23 mouse cellular contexts compared by ENCODE assay signal in genomic region chr11:84517431-84517830, GRCm38 (mm10). TPM values are rescaled to one million over a fixed set of nuclear protein-coding genes. Genes with fewer than 3 reads are reported as not detected.
DNase-seq lines count a peak whose midpoint lies in the region; ATAC-seq lines count a peak whose summit lies in the region.
"Had no signal": no experiment of that assay in that cellular context is flagged by ENCODE, and none has a peak within 500 bp of the region (broad histone marks: within the 10 kb centered on the region; RNA-seq: fewer than 3 reads in every experiment).

No protein-coding gene starts in this region.

- peaks cover 34% of the 10 kb centered on the region for H3K4me1 ChIP-seq in hindbrain, embryonic 13.5 days (replicated peaks)
- H3K4me1 ChIP-seq in hindbrain, embryonic 10.5 days (replicated peaks) = peaks cover 26% of the 10 kb centered on the region
- peaks cover 6% of the 10 kb centered on the region for H3K4me1 ChIP-seq in hindbrain, embryonic 16.5 days (ENCODE audit: control insufficient read depth, insufficient read depth, low read depth, low read length)
- peaks cover 36% of the 10 kb centered on the region for H3K4me1 ChIP-seq in midbrain, embryonic 13.5 days (replicated peaks)
- peaks cover 8% of the 10 kb centered on the region; the same call in 1 of the 2 replicates for H3K4me1 ChIP-seq in neural tube, embryonic 14.5 days (ENCODE audit: control insufficient read depth, insufficient read depth, low read length)

- peak overlapping the region; percentile 74 for H3K27ac ChIP-seq in hindbrain, embryonic 13.5 days
- H3K27ac ChIP-seq in hindbrain, embryonic 10.5 days = no peak overlapping the region
- no peak overlapping the region for H3K27ac ChIP-seq in hindbrain, embryonic 16.5 days (ENCODE audit: low read depth, low read length)
- peak overlapping the region; percentile 41; the same call in 1 of the 2 replicates for H3K27ac ChIP-seq in midbrain, embryonic 13.5 days
- H3K27ac ChIP-seq in neural tube, embryonic 14.5 days (ENCODE audit: low read depth, low read length) = peak overlapping the region; percentile 44
- H3K27ac ChIP-seq: forebrain, embryonic 12.5 days; layer of hippocampus, adult 2 months; limb, embryonic 15.5 days; stomach, postnatal 0 days had no signal

- peaks cover 70% of the 10 kb centered on the region for H3K27me3 ChIP-seq in hindbrain, embryonic 13.5 days
- peaks cover 86% of the 10 kb centered on the region for H3K27me3 ChIP-seq in hindbrain, embryonic 10.5 days (ENCODE audit: insufficient read depth, poor library complexity, severe bottlenecking)
- H3K27me3 ChIP-seq in hindbrain, embryonic 16.5 days (replicated peaks; ENCODE audit: control insufficient read depth, insufficient read depth, low read length) = peaks cover 29% of the 10 kb centered on the region
- peaks cover 72% of the 10 kb centered on the region for H3K27me3 ChIP-seq in midbrain, embryonic 13.5 days
- H3K27me3 ChIP-seq in neural tube, embryonic 14.5 days (ENCODE audit: control insufficient read depth, insufficient read depth, low read length) = peaks cover 27% of the 10 kb centered on the region

- no peak for DNase-seq in hindbrain, embryonic 10.5 days (ENCODE audit: low spot score)
- DNase-seq in c-Kit-positive CD71-positive TER-119-positive erythroid progenitor cells, embryonic 14.5 days (ENCODE audit: low spot score) = no peak
- DNase-seq: adrenal gland, adult 2 months; cerebellum, adult 9-11 months; gastrocnemius, postnatal 14 days; kidney, adult 18-20 months; kidney, postnatal 10 days; layer of hippocampus, postnatal 36 days; right cerebral cortex, adult 18-20 months had no signal

- WGBS in hindbrain, embryonic 13.5 days = 18% methylated on average over 2 of the region's 2 CpGs
- WGBS in hindbrain, embryonic 10.5 days = 9% methylated on average over 2 of the region's 2 CpGs
- WGBS in hindbrain, embryonic 16.5 days = 14% methylated on average over 2 of the region's 2 CpGs
- 17% methylated on average over 2 of the region's 2 CpGs for WGBS in midbrain, embryonic 13.5 days
- whole genome bisulfite sequencing in neural tube, embryonic 14.5 days = 13% methylated on average over 2 of the region's 2 CpGs

- peak overlapping the region; percentile 71 for H3K9ac ChIP-seq in hindbrain, embryonic 13.5 days
- no peak overlapping the region for H3K9ac ChIP-seq in hindbrain, embryonic 16.5 days (ENCODE audit: low read depth, low read length)
- H3K9ac ChIP-seq in midbrain, embryonic 13.5 days (replicated peaks) = peak overlapping the region; percentile 60
- peak overlapping the region; percentile 50; the same call in 1 of the 2 replicates for H3K9ac ChIP-seq in neural tube, embryonic 14.5 days (replicated peaks; ENCODE audit: low read depth, low read length)
- H3K9ac ChIP-seq: forebrain, embryonic 12.5 days; limb, embryonic 15.5 days had no signal

- peaks cover 11% of the 10 kb centered on the region for H3K36me3 ChIP-seq in hindbrain, embryonic 13.5 days
- H3K36me3 ChIP-seq in hindbrain, embryonic 10.5 days = 0 out of 2 replicates have a peak, but pooled peaks cover 7% of the 10 kb centered on the region
- H3K36me3 ChIP-seq in hindbrain, embryonic 16.5 days (ENCODE audit: control insufficient read depth, insufficient read depth, low read length) = no peaks in the 10 kb centered on the region
- 0 out of 2 replicates have a peak, but pooled peaks cover 9% of the 10 kb centered on the region for H3K36me3 ChIP-seq in midbrain, embryonic 13.5 days
- H3K36me3 ChIP-seq in neural tube, embryonic 14.5 days (ENCODE audit: control insufficient read depth, insufficient read depth, low read length) = no peaks in the 10 kb centered on the region
- H3K36me3 ChIP-seq: forebrain, embryonic 12.5 days; limb, embryonic 15.5 days had no signal

- H3K4me2 ChIP-seq in hindbrain, embryonic 13.5 days = peak overlapping the region; percentile 93
- peak overlapping the region; percentile 35 for H3K4me2 ChIP-seq in hindbrain, embryonic 16.5 days (ENCODE audit: low read length)
- peak overlapping the region; percentile 92 for H3K4me2 ChIP-seq in midbrain, embryonic 13.5 days (replicated peaks)
- peak overlapping the region; percentile 93 for H3K4me2 ChIP-seq in neural tube, embryonic 14.5 days (ENCODE audit: low read depth, low read length)
- H3K4me2 ChIP-seq: forebrain, embryonic 12.5 days; limb, embryonic 15.5 days had no signal

- no peaks in the 10 kb centered on the region for H3K9me3 ChIP-seq in hindbrain, embryonic 13.5 days
- H3K9me3 ChIP-seq in hindbrain, embryonic 10.5 days = 0 out of 2 replicates have a peak, but pooled peaks cover 4% of the 10 kb centered on the region
- no peaks in the 10 kb centered on the region for H3K9me3 ChIP-seq in hindbrain, embryonic 16.5 days (ENCODE audit: control insufficient read depth, low read length)
- H3K9me3 ChIP-seq in midbrain, embryonic 13.5 days = no peaks in the 10 kb centered on the region
- H3K9me3 ChIP-seq in neural tube, embryonic 14.5 days (ENCODE audit: control insufficient read depth, low read length) = no peaks in the 10 kb centered on the region
- H3K9me3 ChIP-seq: forebrain, embryonic 12.5 days; limb, embryonic 15.5 days had no signal

- H3K4me3 ChIP-seq in hindbrain, embryonic 13.5 days = peak overlapping the region; percentile 35
- no peak overlapping the region for H3K4me3 ChIP-seq in hindbrain, embryonic 10.5 days
- H3K4me3 ChIP-seq in hindbrain, embryonic 16.5 days (ENCODE audit: low read length) = peak overlapping the region; percentile 15; the same call in 1 of the 2 replicates
- peak overlapping the region; percentile 32 for H3K4me3 ChIP-seq in midbrain, embryonic 13.5 days (replicated peaks)
- peak overlapping the region; percentile 26 for H3K4me3 ChIP-seq in neural tube, embryonic 14.5 days (ENCODE audit: low read depth, low read length)
- H3K4me3 ChIP-seq: forebrain, embryonic 12.5 days; layer of hippocampus, adult 2 months; limb, embryonic 15.5 days had no signal

- no peak for ATAC-seq in hindbrain, embryonic 13.5 days (ENCODE audit: low FRiP score)
- no peak for ATAC-seq in hindbrain, embryonic 16.5 days
- ATAC-seq in midbrain, embryonic 13.5 days = no peak
- no peak for ATAC-seq in neural tube, embryonic 14.5 days (ENCODE audit: low read depth)
- no peak for ATAC-seq in inflammation-experienced regulatory T-cells, adult 6 months
- ATAC-seq: lung, postnatal 0 days had no signal

RNA-seq across cellular contexts. Expression of gene Aatf, which starts 4.1 kb away (rescaled TPM):
- 56.9 and 57.4 TPM in 2 replicates for polyA plus RNA-seq in hindbrain, embryonic 13.5 days (2015; fragmentation: Nextera tagmentation; extraction: Ambion mirVana)
- 46.8 and 52.1 TPM in 2 replicates for polyA plus RNA-seq in hindbrain, embryonic 10.5 days (2016; fragmentation: Nextera tagmentation; extraction: Ambion mirVana)
- 51.0 and 52.1 TPM in 2 replicates for polyA plus RNA-seq in hindbrain, embryonic 16.5 days (2015; fragmentation: Nextera tagmentation; extraction: Ambion mirVana)
- polyA plus RNA-seq in midbrain, embryonic 13.5 days (2015; fragmentation: Nextera tagmentation; extraction: Ambion mirVana) = 59.5 and 60.7 TPM in 2 replicates
- 44.1 and 47.1 TPM in 2 replicates for polyA plus RNA-seq in neural tube, embryonic 14.5 days (2014; fragmentation: Nextera tagmentation; extraction: Ambion mirVana)
- polyA plus RNA-seq in inflammation-experienced regulatory T-cells, adult 6 months (2017; shearing (Covaris generic)) = 10 to 100 TPM; 30.0 to 48.9 (median 32.8) TPM

RNA-seq across cellular contexts. Expression of gene Lhx1, which starts 7.9 kb away (rescaled TPM):
- 64.6 and 67.7 TPM in 2 replicates for polyA plus RNA-seq in hindbrain, embryonic 13.5 days (2015; fragmentation: Nextera tagmentation; extraction: Ambion mirVana)
- polyA plus RNA-seq in hindbrain, embryonic 10.5 days (2016; fragmentation: Nextera tagmentation; extraction: Ambion mirVana) = 9.8 and 30.5 TPM in 2 replicates
- polyA plus RNA-seq in hindbrain, embryonic 16.5 days (2015; fragmentation: Nextera tagmentation; extraction: Ambion mirVana) = 35.9 and 43.0 TPM in 2 replicates
- 57.5 and 62.7 TPM in 2 replicates for polyA plus RNA-seq in midbrain, embryonic 13.5 days (2015; fragmentation: Nextera tagmentation; extraction: Ambion mirVana)
- 47.2 and 48.0 TPM in 2 replicates for polyA plus RNA-seq in neural tube, embryonic 14.5 days (2014; fragmentation: Nextera tagmentation; extraction: Ambion mirVana)
- not detected for polyA plus RNA-seq in inflammation-experienced regulatory T-cells, adult 6 months (2017; shearing (Covaris generic))
- polyA plus RNA-seq: adrenal gland, adult 2 months; C2C12; heart, embryonic 16.5 days; stomach, postnatal 0 days; thymus, postnatal 0 days; urinary bladder, adult 2 months had no signal

Comparison
In these comparisons a context has a peak if more than half of its experiments do, and no peak if none do; other contexts are left out.
1. H3K27ac ChIP-seq: peak in hindbrain, embryonic 13.5 days (single experiment), midbrain, embryonic 13.5 days (single experiment) and neural tube, embryonic 14.5 days (single experiment); none in hindbrain, embryonic 10.5 days (single experiment) and hindbrain, embryonic 16.5 days (single experiment).
2. H3K4me2 ChIP-seq: peak in every context shown above with its lines; median percentile 93 in hindbrain, embryonic 13.5 days; 93 in neural tube, embryonic 14.5 days; 92 in midbrain, embryonic 13.5 days; 35 in hindbrain, embryonic 16.5 days.
3. RNA of gene Lhx1, which starts 7.9 kb away (polyA plus RNA-seq): 64.6 to 67.7 TPM in hindbrain, embryonic 13.5 days, 57.5 to 62.7 TPM in midbrain, embryonic 13.5 days, 47.2 to 48.0 TPM in neural tube, embryonic 14.5 days, 35.9 to 43.0 TPM in hindbrain, embryonic 16.5 days and 9.8 to 30.5 TPM in hindbrain, embryonic 10.5 days; not detected in inflammation-experienced regulatory T-cells, adult 6 months; every median in the first group is over 10 times any median in the second.